Mouse (Mus musculus): ENCODE measurements around the gene Rin3.

Gene Rin3

DNA sequence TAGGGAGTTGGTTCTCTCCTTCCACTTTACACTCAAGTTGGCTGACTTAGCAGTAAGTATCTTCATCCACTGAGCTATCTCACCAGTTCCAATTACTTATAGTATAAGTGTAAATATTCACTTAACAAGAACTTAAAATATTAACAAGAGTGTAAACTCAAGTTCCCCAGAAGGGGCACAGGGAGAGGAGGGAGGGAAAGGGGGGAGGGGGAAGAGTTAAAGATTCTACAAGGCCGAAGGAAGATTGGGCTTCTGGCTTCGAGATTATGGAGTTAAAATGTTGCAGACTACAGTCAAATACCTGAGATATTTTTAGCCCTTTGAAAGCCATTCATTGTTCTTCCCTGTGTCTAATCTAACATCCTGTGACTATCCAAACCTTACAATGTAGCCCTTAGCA, 141.6 kb downstream of the Rin3 start:
- no peak for DNase-seq

GRCm38 (mm10) chr12:102425048-102425578, 142.3 kb downstream of the Rin3 start:
- no peak for DNase-seq

DNA sequence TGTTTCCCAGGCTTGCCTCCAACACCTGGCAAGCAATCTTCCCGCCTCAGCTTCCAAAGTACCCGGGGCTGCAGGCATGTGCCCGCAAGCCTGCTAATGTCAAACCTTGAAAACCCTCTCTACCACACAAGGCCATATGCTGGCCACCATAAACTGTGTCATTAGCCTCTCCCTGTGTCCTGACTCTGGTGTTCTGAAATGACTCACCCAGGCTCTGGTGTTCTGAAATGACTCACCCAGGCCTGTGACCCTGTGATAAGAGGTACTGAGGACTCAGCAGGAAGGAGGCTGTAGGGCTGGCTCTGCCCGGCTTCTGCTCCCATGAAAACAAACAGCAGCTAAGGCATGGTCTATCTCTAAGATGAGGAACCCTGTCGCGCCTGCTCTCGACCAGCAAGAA, 143.4 kb downstream of the Rin3 start:
- no peak for DNase-seq

DNA sequence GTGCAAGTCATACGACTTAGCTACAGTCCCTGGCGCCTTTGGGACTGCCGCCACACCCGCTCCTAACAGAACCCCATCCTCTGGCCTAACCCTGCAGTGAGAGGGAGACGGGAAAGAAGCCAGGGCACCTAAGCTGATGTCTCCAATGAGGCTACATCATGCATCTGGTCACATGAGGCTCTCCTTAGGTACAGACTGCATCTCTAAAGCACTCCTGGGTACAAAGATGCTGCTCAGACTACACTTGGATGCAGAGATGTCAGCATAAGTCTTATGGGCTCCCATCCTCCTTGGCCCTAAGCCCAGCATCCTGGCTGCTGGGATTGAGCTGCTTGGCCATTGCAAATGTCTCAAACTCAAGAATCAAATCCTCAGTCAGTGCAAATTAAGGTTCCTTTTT, 146.8 kb downstream of the Rin3 start:
- no peak for DNase-seq

DNA sequence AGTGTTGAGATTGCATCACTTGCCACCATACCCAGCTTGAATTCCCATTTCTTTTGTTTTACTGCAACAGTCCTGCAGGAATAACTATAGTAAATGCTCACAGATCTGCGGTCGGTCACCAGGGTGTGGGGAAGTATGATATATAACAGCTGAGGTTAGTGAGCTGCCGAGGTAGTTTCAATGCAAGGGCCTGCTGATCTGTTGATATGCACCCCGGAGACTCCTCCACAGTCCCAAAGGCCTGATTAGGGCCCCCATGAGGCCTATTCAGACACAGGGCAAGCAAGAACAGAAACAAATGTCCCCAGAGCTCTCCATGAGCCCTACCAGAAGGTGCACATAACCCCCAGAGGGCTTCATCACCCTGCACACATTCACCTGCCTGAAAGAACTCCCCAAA, 147.4 kb downstream of the Rin3 start:
- no peak for DNase-seq

GRCm38 (mm10) chr12:102432238-102432637, 149.4 kb downstream of the Rin3 start:
- peak in 1 of 2 experiments; percentile 40 for DNase-seq

- no peak for DNase-seq
Observed at GRCm38 (mm10) chr12:102434107-102434506, 151.3 kb downstream of the Rin3 start.

GRCm38 (mm10) chr12:102436939-102437526, 154.2 kb downstream of the Rin3 start:
- no peak for DNase-seq

- no peak for DNase-seq
Observed at GRCm38 (mm10) chr12:102437952-102438351, 155.1 kb downstream of the Rin3 start.

DNA sequence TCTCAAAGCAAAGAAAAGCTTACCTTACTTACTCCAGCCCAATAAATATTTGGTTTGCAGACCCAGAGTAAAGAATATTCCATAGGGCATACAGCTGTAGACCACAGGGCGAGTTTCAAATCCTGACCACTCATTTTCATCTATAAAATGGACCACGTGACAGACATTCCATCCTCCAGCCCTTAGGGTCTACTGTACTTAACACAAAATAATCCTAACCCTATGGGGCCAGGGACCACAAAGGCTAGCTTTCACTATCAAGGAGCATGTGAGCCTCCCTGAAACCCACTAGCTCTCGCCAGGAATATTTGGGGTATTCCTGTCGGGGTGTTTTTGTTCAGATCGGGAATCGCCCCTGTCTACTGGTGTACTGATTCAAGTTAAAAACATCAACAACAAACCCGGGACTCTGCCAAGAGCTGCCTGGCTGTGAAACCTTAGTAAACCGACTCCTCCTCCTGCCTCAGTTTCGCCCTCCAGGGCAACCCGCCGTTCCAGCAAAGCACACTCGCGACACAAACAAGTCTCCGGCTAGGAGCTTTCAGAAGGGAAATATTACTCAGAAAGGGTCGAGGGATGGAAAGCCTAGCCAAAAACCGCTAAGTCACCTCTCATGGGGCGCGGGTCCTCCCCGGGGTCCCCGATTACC, 156.3 kb downstream of the Rin3 start:
- DNase-seq = peak in 1 of 2 experiments; percentile 43

DNA sequence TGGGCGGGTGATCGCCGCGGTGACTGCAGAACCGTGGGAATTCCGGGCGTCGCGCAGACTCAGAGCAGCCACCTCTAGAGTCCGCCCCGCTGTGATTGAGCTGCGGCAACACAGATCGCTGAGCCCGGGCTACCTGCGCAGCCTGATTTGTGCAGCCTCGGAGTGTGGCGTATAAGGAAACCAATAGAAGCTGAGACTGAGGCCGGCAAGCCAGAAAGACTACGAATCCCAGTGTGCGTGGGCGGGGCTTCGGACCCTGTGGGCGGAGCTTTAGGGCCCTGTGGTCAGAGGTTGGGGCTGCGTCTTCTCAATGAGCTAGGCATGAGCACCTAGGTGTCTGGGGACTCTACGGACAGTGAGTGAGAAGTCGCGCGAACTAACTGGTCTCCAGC, 156.8 kb downstream of the Rin3 start, which contains the start of gene Lgmn:
Lgmn (minus strand) TSS at position 182 of the 392 bp plus-strand sequence.
- peak; percentile 99 to 100 for DNase-seq

Data from kidney, postnatal 25 days (tissue).